Mouse (Mus musculus) ES-E14 (cell line): ENCODE measurements at regions not wholly inside any gene's neighbourhood (a gene's known extent, or its start where the extent isn't known, plus 50 kb on each side); places are given as distances from the start of the nearest gene placed in this dataset.

Experiments
- DNase-seq: peaks from one replicate; pipeline ENCODE4 v3.0.0-alpha.2; 2013; ENCODE audit warnings: low read depth, low spot score
- H3K27ac ChIP-seq: 2 replicates; pipeline ENCODE4 v1.5.1; 2012; ENCODE audit warnings: low read depth, mild to moderate bottlenecking, low read length, moderate library complexity, mixed read lengths; ENCODE audit not compliant: poor library complexity, insufficient read depth, severe bottlenecking
- H3K36me3 ChIP-seq: 2 replicates; pipeline ENCODE4 v1.6.1; 2012; ENCODE audit warnings: mild to moderate bottlenecking, low read length, moderate library complexity, mixed read lengths; ENCODE audit not compliant: control insufficient read depth, poor library complexity, insufficient read depth, severe bottlenecking
- H3K4me1 ChIP-seq, 2 experiments: fragments of 150-350 bp in 1 of 2; sonication (generic) in 1 of 2; 2 replicates each; pipeline ENCODE4 v1.6.1; 2012; ENCODE audit warnings: low read length in 2 of 2, mild to moderate bottlenecking in 1 of 2, mixed read lengths in 1 of 2; ENCODE audit not compliant: control insufficient read depth in 2 of 2, insufficient read depth in 2 of 2, poor library complexity in 1 of 2
- H3K4me3 ChIP-seq, 2 experiments: fragments of 150-350 bp in 1 of 2; sonication (generic) in 1 of 2; 2 replicates each; pipeline ENCODE4 v1.5.1; 2012; ENCODE audit warnings: low read length in 2 of 2, low read depth in 1 of 2, mild to moderate bottlenecking in 1 of 2, mixed read lengths in 1 of 2; ENCODE audit not compliant: insufficient read depth in 1 of 2, poor library complexity in 1 of 2, severe bottlenecking in 1 of 2
- H3K9ac ChIP-seq: 2 replicates; pipeline ENCODE4 v1.6.1; 2012; ENCODE audit warnings: low read depth, mild to moderate bottlenecking, low read length, mixed read lengths; ENCODE audit not compliant: poor library complexity, insufficient read depth, severe bottlenecking
- H3K9me3 ChIP-seq: fragments of 150-350 bp; sonication (generic); 2 replicates; pipeline ENCODE4 v1.6.1; 2012; ENCODE audit warnings: low read depth, mild to moderate bottlenecking, low read length; ENCODE audit not compliant: control insufficient read depth, insufficient read depth
- CHD2 ChIP-seq: IDR thresholded peaks from 2 replicates; pipeline ENCODE4 v1.6.1; 2014; ENCODE audit warnings: mild to moderate bottlenecking, low read depth, low read length, inconsistent platforms
- HCFC1 ChIP-seq: IDR thresholded peaks from 2 replicates; pipeline ENCODE4 v1.6.1; 2012; ENCODE audit warnings: low read length, inconsistent platforms, borderline replicate concordance; ENCODE audit not compliant: insufficient read depth
- MAFK ChIP-seq: IDR thresholded peaks from 2 replicates; pipeline ENCODE4 v1.6.1; 2014; ENCODE audit warnings: mild to moderate bottlenecking, low read depth, low read length, inconsistent platforms; ENCODE audit not compliant: insufficient read depth
- ZC3H11A ChIP-seq: IDR thresholded peaks from 2 replicates; pipeline ENCODE4 v1.6.1; 2012; ENCODE audit warnings: low read depth, mild to moderate bottlenecking, inconsistent platforms, low read length, borderline replicate concordance
- ZNF384 ChIP-seq: IDR thresholded peaks from 2 replicates; pipeline ENCODE4 v1.6.1; 2012; ENCODE audit warnings: low read depth, low read length, inconsistent platforms
- in situ Hi-C, 2 experiments: fragments of 600-800 bp; cut with MboI; formaldehyde crosslinking; loops; one replicate each; pipeline ENCODE4 v1.15.1; 2025; ENCODE audit warnings: low sequenced_read_pairs in 2 of 2, inconsistent platforms in 1 of 2; ENCODE audit not compliant: unreplicated experiment in 2 of 2

- in situ Hi-C loops: no loop called here
- H3K27ac ChIP-seq: no peak overlapping the region
- TF ChIP-seq ZNF384: no peak
- no peak for TF ChIP-seq MAFK
- no peak for TF ChIP-seq HCFC1
- TF ChIP-seq CHD2: no peak
- no peak for TF ChIP-seq ZC3H11A
- no peaks in the 10 kb centered on the region for H3K9me3 ChIP-seq
- H3K9ac ChIP-seq: no peak overlapping the region
- no peaks in the 10 kb centered on the region for H3K4me1 ChIP-seq
- H3K36me3 ChIP-seq: no peaks in the 10 kb centered on the region
- H3K4me3 ChIP-seq: no peak overlapping the region
- DNase-seq: peak; percentile 25
These were observed 67.1 kb upstream of the Gabrg2 start for GRCm38 (mm10) chr11:42067788-42068187.

GRCm38 (mm10) chr11:42051567-42051966 is 50.9 kb upstream of the Gabrg2 start:
- Histone ChIP-seq H3K36me3 (no peaks in the 10 kb centered on the region), H3K9ac (no peak overlapping the region), H3K9me3 (no peaks in the 10 kb centered on the region), H3K4me1 (no peaks in the 10 kb centered on the region), H3K4me3 (no peak overlapping the region), H3K27ac (no peak overlapping the region)
- in situ Hi-C loops: no loop called here
- TF ChIP-seq MAFK: no peak
- no peak for TF ChIP-seq HCFC1
- TF ChIP-seq ZNF384: no peak
- TF ChIP-seq CHD2: no peak
- TF ChIP-seq ZC3H11A: no peak
- no peak for DNase-seq
